Mouse (Mus musculus): ENCODE results near the gene Cpa1.

DNA sequence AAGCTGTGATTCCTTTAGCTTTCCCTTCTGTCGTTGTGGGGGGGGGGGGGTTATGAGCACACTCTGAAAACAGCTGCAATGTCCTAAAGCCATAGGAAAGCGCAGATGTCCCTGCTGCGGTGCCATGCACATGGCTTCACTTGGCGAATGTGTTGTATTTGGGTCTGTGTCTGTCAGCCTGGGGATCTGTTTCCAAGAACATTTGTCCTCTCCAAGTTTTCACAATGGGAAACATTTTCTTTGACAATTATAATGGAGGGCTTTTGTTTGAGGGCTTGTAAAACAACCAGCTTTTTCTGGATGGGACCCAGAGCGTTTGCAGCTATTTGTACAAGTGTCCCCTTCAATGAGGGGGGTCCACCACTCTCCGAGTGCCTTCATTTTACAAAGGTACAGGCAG lies 24.8 kb upstream of the Cpa1 start:
- TF ChIP-seq POLR2A (IDR thresholded peaks at IDR 0.05; ENCODE audit: extremely low read depth, insufficient read depth, low read length) (no peak), CTCF (IDR thresholded peaks at IDR 0.05; ENCODE audit: extremely low read depth, insufficient read depth, low read length) (no peak)
